Mouse (Mus musculus): ENCODE measurements at regions not wholly inside any gene's neighbourhood (a gene's known extent, or its start where the extent isn't known, plus 50 kb on each side); places are given as distances from the start of the nearest gene placed in this dataset.

DNA sequence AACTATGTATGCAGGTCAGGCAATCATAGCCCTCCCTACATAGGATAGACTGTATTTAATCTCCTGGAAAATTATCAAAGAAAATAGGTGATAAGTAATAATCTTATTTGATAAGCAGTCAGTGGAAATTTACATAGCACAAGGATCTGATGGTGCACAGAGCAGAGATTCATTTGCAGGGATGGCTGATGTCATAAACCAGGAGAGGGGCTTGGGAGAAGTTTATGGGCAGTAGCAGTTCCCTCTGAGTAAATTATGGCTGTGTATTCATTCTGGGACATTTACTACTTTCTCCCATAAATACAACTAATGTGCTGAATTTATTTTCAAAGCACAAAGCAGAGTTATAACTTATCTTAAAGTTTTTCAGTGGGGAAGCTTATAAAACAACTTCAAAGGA, 299.3 kb downstream of the 1190002N15Rik start:
- H3K4me3 ChIP-seq (replicated peaks; ENCODE audit: insufficient read depth, low read depth, low read length) = no peak overlapping the region
- no peaks in the 10 kb centered on the region for H3K4me1 ChIP-seq (ENCODE audit: control insufficient read depth, insufficient read depth, low read length)
- no peak overlapping the region for H3K27ac ChIP-seq (ENCODE audit: insufficient read depth, low read length)
- DNase-seq = no peak
- H3K27me3 ChIP-seq (ENCODE audit: control insufficient read depth, insufficient read depth, low read length) = no peaks in the 10 kb centered on the region
- TF ChIP-seq CTCF (IDR thresholded peaks at IDR 0.05; ENCODE audit: borderline replicate concordance, insufficient read depth, low read depth, low read length) (no peak), POLR2A (IDR thresholded peaks at IDR 0.05; ENCODE audit: borderline replicate concordance, insufficient read depth, low read length) (no peak)

DNA sequence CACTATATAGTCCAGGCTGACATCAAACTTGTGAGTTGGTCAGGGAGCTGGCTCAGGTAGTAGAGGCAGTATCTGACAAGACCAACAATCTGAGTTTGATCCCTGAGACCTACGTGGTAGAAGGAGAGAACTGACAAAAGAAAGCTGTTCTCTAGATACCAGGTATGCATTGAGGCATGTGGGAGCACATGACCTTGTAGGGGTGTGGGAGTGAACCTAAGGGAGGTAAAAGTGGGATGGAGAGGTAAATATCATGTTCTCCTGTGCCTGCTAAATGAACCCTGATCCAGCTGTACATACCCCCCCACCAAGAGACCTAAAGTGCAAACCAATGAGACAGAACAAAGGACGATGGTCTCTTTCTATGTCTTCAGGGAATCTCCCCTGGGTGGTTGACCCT, 308.3 kb downstream of the 1190002N15Rik start:
- TF ChIP-seq CTCF (IDR thresholded peaks at IDR 0.05; ENCODE audit: borderline replicate concordance, insufficient read depth, low read depth, low read length) (no peak), POLR2A (IDR thresholded peaks at IDR 0.05; ENCODE audit: borderline replicate concordance, insufficient read depth, low read length) (no peak)
- Histone ChIP-seq H3K4me1 (ENCODE audit: control insufficient read depth, insufficient read depth, low read length) (no peaks in the 10 kb centered on the region), H3K4me3 (replicated peaks; ENCODE audit: insufficient read depth, low read depth, low read length) (no peak overlapping the region), H3K27me3 (ENCODE audit: control insufficient read depth, insufficient read depth, low read length) (no peaks in the 10 kb centered on the region), H3K27ac (ENCODE audit: insufficient read depth, low read length) (no peak overlapping the region)
- no peak for DNase-seq
- 85% methylated on average over 2 of the region's 2 CpGs for WGBS

DNA sequence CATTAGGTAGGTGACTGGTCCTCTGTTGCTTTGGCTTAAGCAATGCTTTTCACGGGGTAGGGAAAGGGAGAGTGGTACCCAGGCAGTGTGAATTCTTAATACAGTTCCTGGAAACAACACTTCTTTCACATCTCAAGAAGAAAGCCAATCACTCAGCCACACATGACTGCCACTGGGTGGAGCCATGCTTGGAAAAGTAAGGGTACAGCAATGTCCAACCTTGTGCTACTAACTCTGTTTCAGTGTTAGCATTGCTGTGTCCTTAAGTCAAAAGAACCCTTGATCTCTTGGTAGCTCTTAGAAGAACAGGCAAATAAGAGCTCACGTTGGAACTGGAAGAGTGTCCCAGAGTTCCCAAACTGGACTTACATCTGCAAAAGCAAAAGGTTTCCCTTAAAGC, 318.8 kb downstream of the 1190002N15Rik start:
- Histone ChIP-seq H3K27ac (ENCODE audit: insufficient read depth, low read length) (no peak overlapping the region), H3K4me1 (ENCODE audit: control insufficient read depth, insufficient read depth, low read length) (no peaks in the 10 kb centered on the region), H3K27me3 (ENCODE audit: control insufficient read depth, insufficient read depth, low read length) (no peaks in the 10 kb centered on the region), H3K4me3 (replicated peaks; ENCODE audit: insufficient read depth, low read depth, low read length) (no peak overlapping the region)
- WGBS = 90% methylated on average over 2 of the region's 2 CpGs
- peak; percentile 11 to 20 for DNase-seq
- TF ChIP-seq CTCF (IDR thresholded peaks at IDR 0.05; ENCODE audit: borderline replicate concordance, insufficient read depth, low read depth, low read length) = 0 out of 2 replicates have a peak, but pooled peaks have one; percentile 13
- TF ChIP-seq POLR2A (IDR thresholded peaks at IDR 0.05; ENCODE audit: borderline replicate concordance, insufficient read depth, low read length) = no peak

- 88% methylated on average over 8 of the region's 8 CpGs for WGBS
- DNase-seq = no peak
- H3K4me3 ChIP-seq (replicated peaks; ENCODE audit: insufficient read depth, low read depth, low read length) = no peak overlapping the region
- TF ChIP-seq CTCF (IDR thresholded peaks at IDR 0.05; ENCODE audit: borderline replicate concordance, insufficient read depth, low read depth, low read length) = no peak
- TF ChIP-seq POLR2A (IDR thresholded peaks at IDR 0.05; ENCODE audit: borderline replicate concordance, insufficient read depth, low read length) = no peak
- H3K27me3 ChIP-seq (ENCODE audit: control insufficient read depth, insufficient read depth, low read length) = no peaks in the 10 kb centered on the region
- H3K4me1 ChIP-seq (ENCODE audit: control insufficient read depth, insufficient read depth, low read length) = no peaks in the 10 kb centered on the region
- no peak overlapping the region for H3K27ac ChIP-seq (ENCODE audit: insufficient read depth, low read length)
Measured at GRCm38 (mm10) chr9:94216414-94217279, 321.2 kb downstream of the 1190002N15Rik start.

- 74% methylated on average over 9 of the region's 9 CpGs for WGBS
- no peaks in the 10 kb centered on the region for H3K27me3 ChIP-seq (ENCODE audit: control insufficient read depth, insufficient read depth, low read length)
- H3K27ac ChIP-seq (ENCODE audit: insufficient read depth, low read length) = no peak overlapping the region
- no peak for DNase-seq
- H3K4me3 ChIP-seq (replicated peaks; ENCODE audit: insufficient read depth, low read depth, low read length) = no peak overlapping the region
- no peak for TF ChIP-seq POLR2A (IDR thresholded peaks at IDR 0.05; ENCODE audit: borderline replicate concordance, insufficient read depth, low read length)
- TF ChIP-seq CTCF (IDR thresholded peaks at IDR 0.05; ENCODE audit: borderline replicate concordance, insufficient read depth, low read depth, low read length) = no peak
- no peaks in the 10 kb centered on the region for H3K4me1 ChIP-seq (ENCODE audit: control insufficient read depth, insufficient read depth, low read length)
Measured at GRCm38 (mm10) chr9:94210467-94211249, 327.2 kb downstream of the 1190002N15Rik start.

- WGBS = 88% methylated on average over 3 of the region's 3 CpGs
- H3K4me3 ChIP-seq (replicated peaks; ENCODE audit: insufficient read depth, low read depth, low read length) = no peak overlapping the region
- no peaks in the 10 kb centered on the region for H3K4me1 ChIP-seq (ENCODE audit: control insufficient read depth, insufficient read depth, low read length)
- no peak for DNase-seq
- no peaks in the 10 kb centered on the region for H3K27me3 ChIP-seq (ENCODE audit: control insufficient read depth, insufficient read depth, low read length)
- no peak overlapping the region for H3K27ac ChIP-seq (ENCODE audit: insufficient read depth, low read length)
- TF ChIP-seq POLR2A (IDR thresholded peaks at IDR 0.05; ENCODE audit: borderline replicate concordance, insufficient read depth, low read length) (no peak), CTCF (IDR thresholded peaks at IDR 0.05; ENCODE audit: borderline replicate concordance, insufficient read depth, low read depth, low read length) (no peak)
Measured at GRCm38 (mm10) chr9:94208987-94209386, 328.9 kb downstream of the 1190002N15Rik start.

- Histone ChIP-seq H3K4me3 (replicated peaks; ENCODE audit: insufficient read depth, low read depth, low read length) (no peak overlapping the region), H3K4me1 (ENCODE audit: control insufficient read depth, insufficient read depth, low read length) (no peaks in the 10 kb centered on the region), H3K27ac (ENCODE audit: insufficient read depth, low read length) (no peak overlapping the region), H3K27me3 (ENCODE audit: control insufficient read depth, insufficient read depth, low read length) (no peaks in the 10 kb centered on the region)
- no peak for DNase-seq
- no peak for TF ChIP-seq CTCF (IDR thresholded peaks at IDR 0.05; ENCODE audit: borderline replicate concordance, insufficient read depth, low read depth, low read length)
- no peak for TF ChIP-seq POLR2A (IDR thresholded peaks at IDR 0.05; ENCODE audit: borderline replicate concordance, insufficient read depth, low read length)
- 95% methylated on average over 1 of the region's 1 CpGs for WGBS
Measured at GRCm38 (mm10) chr9:94200892-94201291, 337.0 kb downstream of the 1190002N15Rik start.

Measured in cerebellum, adult 2 months (tissue).